Mouse (Mus musculus) layer of hippocampus, adult 8-10 months (tissue): Measurements from ENCODE around the gene Evx1. TPM values are rescaled to one million over a fixed set of nuclear protein-coding genes. Genes with fewer than 3 reads are reported as not detected.

Experiments
- DNase-seq, 2 experiments: peaks; one replicate each; pipeline ENCODE4 v3.0.0; 2022; ENCODE audit warnings: low spot score in 2 of 2
- total RNA-seq, 4 experiments: library from RNA; stranded (reverse); gene quantifications; 2 replicates each; pipeline ENCODE4 v1.2.4; 2022

Gene Evx1
- total RNA-seq, result not detected

DNA sequence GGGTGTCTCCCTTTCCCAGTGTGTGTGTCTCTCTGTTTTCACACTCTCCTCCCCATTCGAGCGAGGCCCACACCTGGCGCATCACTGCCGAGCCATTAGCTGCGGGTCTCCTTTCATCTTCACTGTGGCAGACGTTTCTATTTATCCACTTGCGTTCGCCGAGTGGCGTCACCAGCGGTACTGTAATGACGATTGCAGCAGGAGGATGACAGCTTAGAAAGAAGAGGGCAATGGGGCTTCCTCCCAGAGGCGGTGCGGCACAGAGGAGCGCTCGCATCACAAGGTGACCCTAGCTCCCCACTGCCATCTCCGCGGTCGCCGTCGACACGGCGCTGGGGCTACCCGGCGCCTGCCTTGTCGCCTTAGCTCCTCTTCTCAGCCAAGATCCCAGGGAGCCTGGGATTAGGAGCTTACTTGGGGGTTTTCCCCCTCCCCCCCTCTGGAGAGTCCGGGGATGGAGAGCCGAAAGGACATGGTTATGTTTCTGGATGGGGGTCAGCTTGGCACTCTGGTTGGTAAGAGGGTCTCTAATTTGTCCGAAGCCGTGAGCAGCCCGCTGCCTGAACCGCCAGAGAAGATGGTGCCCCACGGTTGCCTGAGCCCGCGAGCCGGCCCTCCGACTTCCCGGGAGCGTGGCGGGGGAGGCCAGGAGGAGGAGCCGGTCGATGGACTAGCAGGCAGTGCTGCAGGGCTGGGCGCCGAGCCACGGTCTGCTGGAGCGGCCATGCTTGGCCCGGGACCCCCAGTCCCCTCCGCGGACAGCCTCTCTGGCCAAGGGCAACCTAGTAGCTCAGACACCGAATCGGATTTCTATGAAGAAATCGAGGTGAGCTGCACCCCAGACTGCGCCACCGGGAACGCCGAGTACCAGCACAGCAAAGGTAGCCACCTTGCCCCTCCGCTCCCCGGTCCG is at the start of gene Evx1:
TSS of gene Evx1 (plus strand) at position 108 of the 913 bp plus-strand sequence.
- DNase-seq, result no peak

DNA sequence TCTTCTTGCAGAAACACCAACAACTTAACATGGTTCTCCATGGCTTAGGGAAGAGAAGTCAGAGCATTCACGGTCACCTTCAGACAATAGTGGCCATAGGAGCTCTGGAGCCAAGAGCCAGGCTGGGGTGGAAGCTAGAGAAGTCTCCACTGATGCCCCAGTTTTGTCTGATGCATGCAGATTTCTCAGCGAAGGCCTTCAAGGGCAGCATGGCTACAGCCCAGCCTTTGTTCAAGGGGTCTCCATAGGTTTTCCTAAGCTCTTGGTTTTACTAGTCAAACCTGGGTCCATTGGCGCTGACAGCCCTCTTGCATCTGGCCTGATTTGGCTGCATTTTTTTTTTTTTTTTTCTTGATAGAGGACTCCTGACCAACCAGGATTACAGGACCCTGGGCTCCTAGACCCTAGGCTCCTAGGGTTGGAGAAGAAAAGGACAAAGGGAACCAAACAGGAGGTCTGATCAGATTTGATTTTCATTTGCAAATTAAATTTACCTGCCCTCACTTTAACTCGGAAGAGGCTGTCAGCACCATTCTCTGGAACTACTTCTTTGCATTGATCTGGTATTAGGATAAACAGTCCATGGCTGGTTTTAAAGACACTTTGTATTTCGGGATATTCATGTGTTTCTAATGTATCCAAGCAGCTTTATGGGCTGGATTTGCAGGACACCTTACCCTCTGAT is 49.0 kb upstream of the Evx1 start:
- DNase-seq, result no peak

DNA sequence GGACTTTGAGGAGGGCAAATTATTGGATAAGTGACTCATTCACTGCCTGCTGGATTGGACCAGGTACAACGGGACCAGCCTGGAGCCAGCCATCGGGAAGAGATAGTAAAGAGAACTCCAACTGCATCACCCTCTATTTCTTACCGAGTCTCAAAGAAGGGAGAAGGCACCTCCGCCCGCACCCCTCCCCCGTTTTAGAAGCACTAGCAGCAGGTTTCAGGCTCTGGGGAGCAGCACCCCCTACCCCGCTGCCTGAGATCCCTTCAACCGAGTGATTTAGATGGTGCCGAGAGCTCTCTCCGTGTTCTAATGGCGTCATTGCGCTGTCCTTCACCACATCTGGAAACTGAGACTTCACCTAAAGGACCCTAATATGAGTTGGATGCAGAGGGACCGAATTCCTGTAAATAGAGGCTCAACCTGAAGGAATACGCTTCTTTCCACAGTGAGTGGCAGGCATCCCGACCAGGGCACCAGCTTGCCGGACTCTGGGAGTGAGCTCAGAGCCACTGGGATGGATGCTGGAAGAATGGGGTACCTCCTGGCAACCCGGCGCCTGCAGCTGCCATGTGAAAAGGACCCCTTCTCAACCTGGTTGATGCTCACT is 47.9 kb upstream of the Evx1 start:
- no peak for DNase-seq

DNA sequence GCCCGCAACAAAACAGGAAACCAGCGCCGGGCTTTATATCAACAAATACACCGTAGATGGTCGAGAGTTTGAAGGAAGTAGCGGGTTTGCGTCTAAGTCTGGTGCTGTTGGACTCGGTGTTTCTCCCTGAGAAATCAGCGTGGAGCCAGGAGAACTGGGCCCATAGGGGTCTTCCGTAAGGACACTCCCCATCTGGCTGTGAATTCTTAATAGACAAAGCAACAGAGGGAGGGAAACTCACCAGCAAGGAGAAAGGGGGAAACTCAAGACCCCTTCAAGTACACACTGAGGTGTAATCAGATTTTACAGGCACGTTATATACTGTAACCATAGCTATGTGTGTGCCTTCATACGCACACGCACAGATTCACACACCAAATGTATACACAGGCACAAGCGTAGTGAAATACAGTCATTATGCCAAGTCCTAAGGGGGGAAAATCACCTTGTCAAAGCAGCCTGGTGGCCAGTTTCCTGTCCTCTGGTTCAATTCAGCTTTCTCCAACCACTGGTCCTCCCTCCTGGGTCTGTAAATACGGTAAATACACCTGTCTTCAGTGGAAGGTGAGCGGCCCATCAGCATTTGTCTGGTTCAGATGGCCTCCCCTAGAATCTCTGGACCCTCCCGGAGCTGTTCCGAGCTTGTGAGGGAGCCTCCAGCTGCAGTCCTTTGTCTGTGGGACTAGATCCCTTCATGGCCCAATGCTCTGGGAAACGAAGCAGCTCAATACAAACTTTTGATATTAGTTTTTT is 47.2 kb upstream of the Evx1 start:
- DNase-seq, result no peak

DNA sequence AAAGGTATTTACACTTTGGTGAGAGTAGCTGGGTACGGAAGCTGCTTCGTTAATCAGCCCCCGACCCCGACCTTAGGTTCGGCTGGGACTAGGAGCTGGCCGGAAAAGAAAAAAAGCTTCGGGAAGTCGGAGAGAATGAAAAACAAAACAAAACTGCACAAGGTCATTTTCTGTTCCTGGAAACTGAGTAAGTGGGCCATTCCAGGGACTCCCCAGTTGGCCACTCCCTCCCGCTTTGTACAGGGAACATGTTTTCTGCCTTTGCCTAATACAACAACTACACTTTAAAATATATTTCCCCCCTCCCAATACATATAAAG is 46.7 kb upstream of the Evx1 start:
- no peak for DNase-seq

DNA sequence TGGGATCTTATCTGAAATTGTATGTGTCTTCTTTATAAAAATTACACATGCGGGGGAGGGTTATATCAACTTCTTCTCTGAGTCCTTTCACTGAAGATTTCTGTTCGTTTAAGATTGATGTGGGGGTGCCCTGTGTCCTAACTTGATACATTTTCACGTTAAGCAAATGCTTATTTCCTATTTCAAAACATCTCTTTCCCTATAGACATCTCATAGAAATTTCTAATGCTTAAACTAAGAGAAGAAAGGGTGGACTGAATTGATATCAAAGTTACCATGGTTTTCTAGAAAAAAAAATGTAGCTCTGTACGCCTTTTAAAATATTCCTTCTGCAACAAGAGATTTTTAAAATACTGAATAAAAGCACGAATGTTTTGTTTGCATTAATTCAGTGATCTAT is 46.1 kb upstream of the Evx1 start:
- DNase-seq, result no peak

DNA sequence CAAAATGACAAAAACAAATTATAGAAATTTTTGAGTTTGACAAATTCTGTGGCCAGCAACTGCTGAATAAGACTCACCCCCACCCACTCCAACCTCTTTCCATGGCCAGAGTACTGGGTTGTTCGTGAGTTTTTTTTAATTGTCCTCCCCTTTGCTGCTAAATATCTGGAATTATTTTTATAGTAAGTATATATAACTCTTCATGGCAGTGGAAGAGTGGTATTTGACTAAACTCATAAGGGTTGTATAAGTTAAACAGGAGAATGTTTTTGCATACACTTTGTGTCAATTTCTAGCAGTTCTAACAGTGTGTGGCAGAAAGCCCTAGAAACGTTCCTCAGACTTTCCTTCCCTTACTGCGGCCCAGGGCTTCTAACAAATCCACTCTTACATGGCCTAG is 45.6 kb upstream of the Evx1 start:
- DNase-seq, result no peak

DNA sequence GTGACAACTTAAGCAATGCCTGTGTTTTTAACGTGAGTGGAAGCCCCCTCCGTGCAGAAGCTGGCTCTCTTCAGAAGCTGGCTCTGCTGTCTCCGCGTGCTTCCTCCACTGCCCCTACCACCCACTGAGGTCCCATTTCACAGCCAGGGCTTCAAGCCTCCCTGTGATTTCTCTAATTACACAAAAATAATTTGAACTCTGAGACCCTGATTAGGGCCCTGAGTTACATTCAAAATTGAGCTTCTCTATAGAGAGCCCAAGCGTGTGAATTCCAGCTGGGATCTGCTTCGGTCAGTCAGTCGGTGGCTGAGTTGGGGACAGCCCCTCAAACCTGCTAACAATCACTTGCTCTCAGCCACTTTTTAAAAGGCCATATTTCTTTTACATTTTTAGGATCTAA is 45.0 kb upstream of the Evx1 start:
- DNase-seq, result no peak

DNA sequence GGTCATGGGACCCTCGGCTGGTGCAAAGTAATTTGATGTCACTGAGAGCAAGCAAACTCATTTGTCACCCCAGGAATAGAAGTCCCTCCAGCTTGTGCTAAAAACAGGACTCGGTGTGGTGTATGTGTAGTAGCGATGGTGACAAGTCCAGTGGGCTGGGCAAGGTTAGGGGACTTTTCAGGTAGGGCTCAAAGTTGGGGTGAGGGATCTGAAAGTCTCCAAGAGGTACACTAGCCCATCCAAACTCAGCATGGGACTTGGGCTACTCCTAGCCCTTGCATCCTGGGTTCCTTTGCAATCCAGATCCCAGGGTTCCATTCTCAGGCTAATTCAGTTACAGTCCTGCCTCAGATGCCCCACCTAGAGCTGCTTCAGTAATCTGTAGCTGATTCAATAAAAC is 44.5 kb upstream of the Evx1 start:
- no peak for DNase-seq

DNA sequence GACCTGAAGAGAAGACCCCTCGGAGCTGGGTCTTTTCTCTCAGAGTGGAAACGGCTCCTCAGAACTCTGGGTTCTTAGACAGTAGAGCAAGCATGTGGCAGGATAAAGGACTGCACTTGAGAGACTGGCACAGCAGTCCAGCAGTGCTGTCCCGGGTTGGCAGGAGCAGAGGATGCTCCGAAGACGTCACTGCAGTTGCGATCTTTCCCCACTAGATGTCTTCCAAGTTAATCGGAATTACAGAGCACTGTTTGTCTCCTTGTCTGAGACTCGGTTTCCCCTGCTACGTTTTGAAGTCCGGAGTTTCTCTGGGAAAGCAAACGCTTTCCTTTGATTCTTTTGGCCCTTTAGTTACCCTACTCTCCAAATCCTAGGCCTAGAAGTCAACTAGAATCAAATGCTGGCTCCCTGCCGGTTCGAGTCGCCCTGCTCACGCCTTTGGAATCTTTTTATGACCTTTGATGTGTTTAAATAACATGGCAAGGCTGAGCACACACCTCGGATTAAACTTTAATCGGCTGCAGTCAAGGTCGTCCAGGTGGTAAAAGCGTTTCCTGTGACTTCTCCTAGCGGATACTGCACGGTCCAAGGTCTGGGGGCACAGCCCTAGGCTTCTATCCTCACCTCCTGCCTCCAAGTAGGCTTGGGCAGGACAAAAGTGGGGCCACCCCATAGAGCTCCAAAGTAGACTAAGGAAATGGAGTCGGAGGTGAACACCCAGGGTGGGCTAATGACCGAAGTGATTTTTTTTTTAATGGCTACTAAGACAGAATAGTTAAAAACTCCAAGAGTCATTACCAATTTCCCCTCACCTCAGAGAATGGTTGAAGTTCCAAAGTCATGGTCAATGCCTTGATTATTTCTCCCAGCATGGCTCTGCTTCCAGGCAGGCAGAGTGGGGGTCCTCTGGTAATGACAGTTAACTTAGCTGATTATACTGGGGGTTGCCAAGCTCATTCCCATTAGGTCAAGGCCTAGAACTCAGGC is 42.5 kb upstream of the Evx1 start:
- DNase-seq, result peak in 1 of 2 experiments; percentile 58

DNA sequence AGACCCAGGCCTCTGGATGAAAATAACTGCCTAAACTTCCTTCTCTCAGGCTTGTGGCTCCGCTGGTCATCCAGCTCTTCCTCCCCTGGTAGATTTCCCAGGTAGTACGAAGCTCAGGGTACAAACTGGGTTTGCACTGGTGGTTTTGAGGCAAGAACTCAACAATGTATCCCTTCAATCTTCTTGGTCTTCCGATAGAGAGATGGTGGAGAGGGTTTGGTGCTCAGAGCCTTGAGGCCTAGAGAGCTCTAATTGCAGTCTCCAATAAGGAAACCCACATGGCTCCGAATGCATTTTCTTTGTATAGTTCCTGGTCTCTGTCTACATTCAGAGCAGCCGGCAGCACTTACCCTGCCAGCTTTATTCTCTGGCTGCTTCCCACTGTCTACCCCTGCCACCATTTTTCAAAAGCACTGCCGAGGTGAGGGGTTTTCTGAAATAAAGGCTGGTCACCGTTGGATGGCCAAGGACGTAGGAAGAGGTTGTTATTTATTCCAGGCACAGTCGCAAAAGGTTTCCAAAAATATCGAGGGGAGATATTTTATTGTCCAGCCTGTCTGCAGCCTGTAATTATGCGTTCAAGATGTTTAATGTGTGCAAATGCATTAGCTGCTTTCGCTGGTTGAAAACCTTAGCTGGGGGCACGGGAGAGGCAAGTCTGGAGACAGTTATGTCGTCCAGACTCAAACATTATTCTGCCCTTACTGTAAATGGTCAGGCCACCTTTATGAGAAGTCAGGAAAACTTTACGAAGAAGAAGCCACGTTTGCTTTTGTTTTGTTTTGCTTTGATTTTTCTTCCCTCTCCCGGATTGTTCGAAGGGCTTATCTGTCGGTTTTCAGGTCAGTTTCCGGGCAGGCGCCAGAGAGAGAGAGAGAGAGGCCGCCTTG is 40.3 kb upstream of the Evx1 start:
- no peak for DNase-seq

DNA sequence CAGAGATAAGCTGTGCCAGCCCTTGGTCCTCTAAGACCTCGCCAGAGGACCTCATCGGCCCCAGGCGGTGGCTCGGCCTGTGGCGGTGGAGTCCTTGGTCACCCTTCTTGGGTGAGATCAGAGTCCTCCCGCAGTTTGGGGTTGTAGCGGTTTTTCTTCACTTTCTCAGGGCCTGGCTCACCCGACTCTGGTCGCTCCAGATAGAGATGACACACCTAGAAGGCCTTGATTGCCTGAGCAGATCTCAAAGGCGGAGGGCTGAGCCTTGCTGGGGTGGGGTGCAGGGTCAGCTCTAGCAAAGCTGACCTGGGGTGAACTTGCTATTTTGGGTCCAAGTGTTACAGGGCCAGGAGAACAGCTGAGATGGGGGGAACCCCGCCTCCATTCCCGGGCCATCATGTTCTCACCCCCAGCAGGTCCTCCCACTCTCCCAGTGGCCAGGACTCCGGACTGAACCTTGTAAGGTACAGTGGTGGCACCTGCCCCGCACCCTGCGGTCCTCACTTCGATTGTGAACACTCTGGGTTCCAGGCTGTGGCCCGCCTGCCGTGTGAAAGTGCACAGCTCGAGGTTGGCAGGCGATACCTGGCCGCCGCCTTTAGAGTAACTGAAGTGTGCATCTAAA is 39.5 kb upstream of the Evx1 start:
- no peak for DNase-seq

DNA sequence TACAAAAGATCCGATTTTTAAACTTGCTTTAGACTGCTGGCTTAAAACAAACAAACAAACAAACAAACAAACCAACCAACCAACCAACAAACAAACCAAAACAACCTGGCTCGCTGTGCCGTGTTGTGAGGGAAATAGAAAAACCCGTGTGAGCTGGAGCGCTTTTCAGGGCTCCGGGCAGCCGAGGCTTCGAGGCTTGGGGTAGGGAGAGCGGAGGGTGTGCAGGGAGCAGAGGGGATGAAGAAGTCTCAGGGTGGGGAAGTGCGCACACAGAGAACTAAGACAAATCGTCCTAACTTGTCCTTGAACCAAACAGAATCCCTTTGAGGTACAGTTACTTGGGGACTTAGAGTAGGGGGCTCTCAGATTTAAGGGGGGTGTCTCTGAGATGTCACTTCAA is 38.7 kb upstream of the Evx1 start:
- DNase-seq, result no peak

DNA sequence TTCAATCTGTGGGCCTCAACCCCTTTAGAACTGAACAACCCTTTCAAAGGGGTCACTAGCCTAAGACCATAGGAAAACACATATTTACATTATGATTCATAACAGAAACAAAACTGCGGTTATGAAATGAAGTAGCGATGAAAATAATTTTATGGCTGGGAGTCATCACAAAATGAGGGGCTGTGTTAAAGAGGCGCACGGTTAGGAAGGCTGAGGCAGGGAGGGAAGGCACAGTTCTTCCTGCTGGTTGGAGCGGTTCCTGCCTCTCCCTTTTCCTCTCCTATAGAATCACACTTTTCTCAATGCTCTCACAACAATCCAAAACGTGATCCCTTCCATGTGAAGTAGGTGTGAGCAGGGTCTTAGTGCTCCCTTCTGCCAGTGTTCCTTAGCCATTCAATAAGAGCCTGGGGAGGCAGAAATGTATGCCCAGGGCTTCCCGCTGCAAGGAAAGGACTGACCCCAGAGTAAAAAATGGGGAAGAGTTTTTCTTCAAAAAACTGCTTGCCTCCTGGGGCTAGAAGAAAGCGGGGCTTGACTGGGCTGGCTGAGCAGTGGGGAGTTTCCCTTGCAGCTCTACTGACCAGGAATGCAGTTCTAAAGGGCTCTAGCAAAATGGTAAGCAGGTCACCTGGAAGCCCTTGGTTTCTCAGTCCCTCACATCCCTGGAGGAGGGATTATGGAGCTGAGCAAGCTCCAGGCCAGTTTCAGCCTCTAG is 37.6 kb upstream of the Evx1 start:
- DNase-seq, result no peak

DNA sequence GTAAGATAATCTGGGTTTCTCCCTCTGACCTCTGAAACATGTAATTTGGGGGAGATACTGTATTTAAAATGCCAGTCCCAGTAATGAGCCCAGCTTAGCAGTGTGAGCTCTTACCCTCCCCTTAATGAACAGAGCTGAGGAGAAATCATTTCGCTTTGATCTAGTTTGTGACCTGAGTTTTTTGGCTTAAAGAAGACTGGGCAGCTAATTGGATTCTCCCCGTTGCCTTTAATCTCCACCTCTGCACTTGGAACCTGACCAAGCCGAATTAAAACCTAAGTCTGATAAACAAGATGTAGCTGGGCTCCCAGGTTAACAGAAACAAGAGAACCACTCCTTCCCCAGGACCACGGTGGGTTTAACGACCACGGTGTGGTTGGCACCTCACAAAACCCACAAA is 36.9 kb upstream of the Evx1 start:
- no peak for DNase-seq

DNA sequence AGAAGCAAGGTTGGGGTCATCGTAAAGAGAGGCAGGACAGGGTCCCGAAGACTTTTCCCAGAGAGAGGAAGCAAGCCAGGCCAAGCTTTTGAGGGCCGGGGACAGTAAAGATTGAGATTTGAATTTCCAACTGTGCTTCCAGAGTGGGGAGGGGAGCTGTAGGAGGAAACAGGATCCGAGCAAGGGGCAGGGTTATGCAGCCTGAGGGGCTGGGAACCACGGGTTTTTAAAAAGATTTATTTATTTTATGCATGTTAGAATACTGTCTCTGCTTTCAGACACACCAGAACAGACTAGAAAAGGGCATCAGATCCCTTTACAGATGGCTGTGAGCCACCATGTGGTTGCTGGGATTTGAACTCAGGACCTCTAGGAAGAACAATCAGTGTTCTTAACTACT is 36.4 kb upstream of the Evx1 start:
- DNase-seq, result no peak

DNA sequence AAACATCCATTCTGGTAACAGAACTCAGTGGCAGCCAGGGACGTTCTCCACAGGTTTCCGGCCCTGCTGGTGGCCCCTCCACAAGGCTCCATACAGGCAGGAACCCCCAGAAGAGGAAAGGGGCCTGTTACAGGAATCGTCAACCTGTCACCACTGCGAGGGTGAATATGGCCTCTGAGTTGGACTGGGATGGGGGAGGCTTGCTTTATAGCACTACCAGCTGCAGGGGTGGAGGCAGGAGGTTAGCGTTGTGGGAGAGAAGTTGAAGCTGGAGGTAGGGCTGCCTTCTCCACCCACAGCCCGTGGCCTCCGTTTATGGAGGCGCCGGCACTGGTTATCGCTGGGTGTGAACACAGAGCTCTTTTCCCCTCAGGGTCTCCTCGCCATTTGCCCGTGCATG is 32.2 kb upstream of the Evx1 start:
- DNase-seq, result no peak

DNA sequence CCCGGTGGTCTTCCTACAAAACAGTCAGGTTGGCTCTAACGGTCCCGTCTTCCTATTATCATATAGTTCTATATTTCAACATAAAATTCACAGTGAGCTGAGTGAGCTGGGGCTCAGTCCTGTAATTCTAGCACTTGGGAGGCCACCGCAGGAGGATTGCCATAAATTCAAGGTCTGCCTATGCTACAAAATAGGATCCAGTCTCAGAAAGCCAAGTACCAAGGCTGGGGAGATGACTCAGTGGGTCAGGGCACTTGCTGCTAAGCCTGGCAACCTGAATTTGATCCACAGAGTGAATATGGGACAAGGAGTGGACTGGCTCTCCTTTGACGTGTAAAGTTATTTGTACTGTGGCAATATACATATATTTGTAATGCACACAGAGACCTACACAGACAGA is 29.4 kb upstream of the Evx1 start:
- no peak for DNase-seq

DNA sequence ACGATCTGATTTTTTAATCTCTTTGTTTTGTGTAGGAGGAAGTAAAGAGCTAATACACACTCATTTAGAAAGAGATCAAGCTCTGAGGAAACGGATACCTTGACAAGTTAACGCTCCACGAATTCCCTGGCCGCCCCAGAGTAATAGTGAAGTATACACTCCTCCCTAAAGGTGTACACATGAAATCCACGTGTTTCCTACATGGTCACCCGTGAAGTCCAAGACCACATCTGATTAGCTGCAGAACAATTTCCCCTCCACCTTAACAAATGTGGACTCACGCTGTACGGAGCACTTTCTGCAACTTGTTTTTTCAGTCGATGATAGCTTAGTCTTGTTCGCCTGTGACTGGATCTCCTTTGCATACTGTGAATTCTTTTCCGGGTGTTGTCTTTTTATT is 23.1 kb upstream of the Evx1 start:
- DNase-seq, result no peak
